Mouse (Mus musculus): ENCODE results near the gene Fam81b.

DNA sequence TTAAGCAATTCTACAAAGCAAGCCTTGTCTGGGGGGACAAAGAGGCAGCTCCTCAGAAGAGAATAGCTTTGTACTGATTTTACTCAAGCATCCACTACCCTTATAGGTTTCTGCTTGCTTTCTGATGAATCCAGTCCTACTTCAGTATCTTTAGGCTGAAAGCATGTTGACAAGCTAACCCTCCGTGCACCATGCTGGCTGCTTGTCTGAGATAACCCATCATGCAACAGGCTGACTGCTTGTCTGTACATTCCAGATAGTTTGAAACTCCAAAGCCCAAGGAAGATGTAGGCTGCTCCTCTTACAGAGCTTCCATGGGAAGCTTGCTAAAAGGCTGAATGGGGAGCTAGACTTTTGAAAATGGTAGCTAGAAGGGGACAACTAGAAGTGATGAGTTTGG, 1.7 kb downstream of the Fam81b start:
- TF ChIP-seq SMC3 (IDR thresholded peaks at IDR 0.05; ENCODE audit: low read depth, low read length) (no peak), TCF12 (IDR thresholded peaks at IDR 0.05; ENCODE audit: low read depth, low read length) (no peak), NRF1 (IDR thresholded peaks at IDR 0.05; ENCODE audit: low read depth, low read length) (no peak), MXI1 (IDR thresholded peaks at IDR 0.05; ENCODE audit: low read depth, low read length) (no peak), RCOR1 (conservative IDR thresholded peaks at IDR 0.05; ENCODE audit: low read depth, low read length) (no peak), USF1 (IDR thresholded peaks at IDR 0.05; ENCODE audit: low read depth, low read length) (no peak), POLR2AphosphoS2 (IDR thresholded peaks at IDR 0.05; ENCODE audit: low read depth, low read length) (no peak), POLR2A (IDR thresholded peaks at IDR 0.05; ENCODE audit: low read depth, low read length) (no peak), CTCF (conservative IDR thresholded peaks at IDR 0.05 in 1 of 2, IDR thresholded peaks at IDR 0.05 in 1 of 2; ENCODE audit: low read depth in 2 of 2, low read length in 2 of 2) (no peak), PAX5 (IDR thresholded peaks at IDR 0.05; ENCODE audit: low read length) (no peak), ETS1 (conservative IDR thresholded peaks at IDR 0.05; ENCODE audit: low read depth, low read length) (no peak)

Measured in CH12.LX (cell line).